ENCODE assay signal across 30 mouse cellular contexts in genomic region chr11:67535703-67536102, GRCm38 (mm10).
DNase-seq lines count a peak whose midpoint lies in the region; ATAC-seq and TF ChIP-seq lines count a peak whose summit lies in the region.
"Had no signal": no experiment of that assay in that cellular context is flagged by ENCODE, and none has a peak within 500 bp of the region (broad histone marks: within the 10 kb centered on the region; RNA-seq: fewer than 3 reads in every experiment).

No protein-coding gene starts in this region.

- 0 out of 2 replicates have a peak, but pooled peaks cover 2% of the 10 kb centered on the region for H3K4me1 ChIP-seq in kidney, adult 2 months (ENCODE audit: control insufficient read depth, insufficient read depth, low read length)
- H3K4me1 ChIP-seq in forebrain, embryonic 12.5 days, result no peaks in the 10 kb centered on the region
- H3K4me1 ChIP-seq: forebrain, embryonic 10.5 days; hindbrain, embryonic 10.5 days; hindbrain, embryonic 13.5 days had no signal

- no peak for TF ChIP-seq POLR2A in kidney, adult 2 months (IDR thresholded peaks at IDR 0.05; ENCODE audit: low read depth, low read length)

- WGBS in kidney, adult 2 months, result 66% methylated on average over 1 of the region's 1 CpGs
- WGBS in forebrain, embryonic 12.5 days, result 78% methylated on average over 1 of the region's 1 CpGs

- TF ChIP-seq CTCF in kidney, adult 2 months (conservative IDR thresholded peaks at IDR 0.05; ENCODE audit: insufficient read depth, insufficient read length, low read depth, low read length), result no peak

- no peak overlapping the region for H3K4me3 ChIP-seq in kidney, adult 2 months (ENCODE audit: insufficient read depth, low read depth, low read length)
- H3K4me3 ChIP-seq in forebrain, embryonic 12.5 days (replicated peaks), result no peak overlapping the region
- H3K4me3 ChIP-seq: forebrain, embryonic 10.5 days; gastrocnemius, adult 2 months; heart, embryonic 12.5 days; heart, embryonic 15.5 days; hindbrain, embryonic 10.5 days; hindbrain, embryonic 13.5 days; intestine, embryonic 15.5 days had no signal

- H3K4me2 ChIP-seq in forebrain, embryonic 12.5 days, result no peak overlapping the region
- H3K4me2 ChIP-seq: heart, embryonic 12.5 days; heart, embryonic 15.5 days; hindbrain, embryonic 13.5 days; intestine, embryonic 15.5 days had no signal

- DNase-seq in adrenal gland, adult (ENCODE audit: inconsistent age in 2 of 2, low spot score in 1 of 2), result peak; percentile 77 to 92
- no peak for DNase-seq in adrenal gland, adult 18-20 months (ENCODE audit: low spot score in 2 of 2)
- peak; percentile 12 for DNase-seq in kidney, adult 2 months
- no peak for DNase-seq in kidney, postnatal 4 days
- DNase-seq in 3T3-L1 (ENCODE audit: low read depth, low spot score), result peak; percentile 47
- peak; percentile 45 for DNase-seq in adrenal gland, postnatal 10 days
- DNase-seq in gastrocnemius, postnatal 25 days, result no peak
- DNase-seq: B cell, adult 2 months; cerebellum, adult 18-20 months; cerebellum, adult 9-10 months; cerebellum, postnatal 14 days; forebrain, postnatal 0 days; gastrocnemius, adult 2 months; gastrocnemius, postnatal 14 days; heart, adult 18-20 months; heart, postnatal 10 days; heart, postnatal 36 days; kidney, adult 11 months had no signal

- ATAC-seq in forebrain, embryonic 12.5 days (ENCODE audit: low FRiP score), result no peak
- ATAC-seq: activated CD4-positive, CD25-positive, alpha-beta regulatory T cell, adult 4 months; forebrain, embryonic 14.5 days; forebrain, postnatal 0 days; hindbrain, embryonic 16.5 days; intestine, embryonic 15.5 days had no signal

- H3K36me3 ChIP-seq in kidney, adult 2 months (ENCODE audit: control insufficient read depth, insufficient read depth, low read length), result no peaks in the 10 kb centered on the region
- H3K36me3 ChIP-seq in forebrain, embryonic 12.5 days (replicated peaks), result no peaks in the 10 kb centered on the region
- H3K36me3 ChIP-seq: forebrain, embryonic 10.5 days; G1E; heart, embryonic 12.5 days; heart, embryonic 15.5 days; hindbrain, embryonic 10.5 days; hindbrain, embryonic 13.5 days; intestine, embryonic 15.5 days had no signal

- no peaks in the 10 kb centered on the region for H3K27me3 ChIP-seq in kidney, adult 2 months (replicated peaks; ENCODE audit: control insufficient read depth, insufficient read depth, low read length)
- H3K27me3 ChIP-seq in forebrain, embryonic 12.5 days, result no peaks in the 10 kb centered on the region
- H3K27me3 ChIP-seq: CH12.LX; heart, embryonic 12.5 days; heart, embryonic 15.5 days; hindbrain, embryonic 13.5 days; intestine, embryonic 15.5 days had no signal

- no peak overlapping the region for H3K27ac ChIP-seq in kidney, adult 2 months (ENCODE audit: insufficient read depth, low read depth, low read length)
- H3K27ac ChIP-seq in forebrain, embryonic 12.5 days, result no peak overlapping the region
- H3K27ac ChIP-seq: forebrain, embryonic 10.5 days; gastrocnemius, adult 2 months; hindbrain, embryonic 10.5 days; hindbrain, embryonic 13.5 days; intestine, embryonic 15.5 days had no signal

- H3K9ac ChIP-seq in forebrain, embryonic 12.5 days, result no peak overlapping the region
- H3K9ac ChIP-seq: forebrain, postnatal 0 days; heart, embryonic 12.5 days; heart, embryonic 15.5 days; hindbrain, embryonic 13.5 days; intestine, embryonic 15.5 days had no signal

- no peaks in the 10 kb centered on the region for H3K9me3 ChIP-seq in forebrain, embryonic 12.5 days
- H3K9me3 ChIP-seq: forebrain, embryonic 10.5 days; heart, embryonic 12.5 days; heart, embryonic 15.5 days; hindbrain, embryonic 10.5 days; hindbrain, embryonic 13.5 days; intestine, embryonic 15.5 days had no signal

Comparison
In these comparisons a context has a peak if more than half of its experiments do, and no peak if none do; other contexts are left out.
1. DNase-seq: peak in adrenal gland, adult (2 of 2), kidney, adult 2 months (single experiment), 3T3-L1 (single experiment) and adrenal gland, postnatal 10 days (single experiment); none in adrenal gland, adult 18-20 months (0 of 2), kidney, postnatal 4 days (0 of 2) and gastrocnemius, postnatal 25 days (single experiment).